Mouse (Mus musculus) limb, embryonic 15.5 days (tissue): ENCODE data around the gene Lima1. TPM values are rescaled to one million over a fixed set of nuclear protein-coding genes. Genes with fewer than 3 reads are reported as not detected.
"Not testable (repeated sequence)": the region's sequence is repeated elsewhere in the genome, so short reads cannot be mapped to it uniquely, and the experiment has no call there.

Experiments used
- ATAC-seq: fragments of 200-750 bp; cut with Nextera tagmentation; 2 replicates; pipeline ENCODE4 v1.8.0; 2017; ENCODE audit warnings: low read depth, moderate TSS enrichment; ENCODE audit not compliant: insufficient number of reproducible peaks, low FRiP score, low TSS enrichment
- H3K27ac ChIP-seq: fragments of 300-500 bp; sonication (generic); 2 replicates; pipeline ENCODE4 v1.5.1; 2015; ENCODE audit warnings: moderate library complexity, mild to moderate bottlenecking, inconsistent platforms
- H3K27me3 ChIP-seq: fragments of 300-500 bp; sonication (generic); 2 replicates; pipeline ENCODE4 v1.6.1; 2015; ENCODE audit warnings: inconsistent platforms
- H3K36me3 ChIP-seq: fragments of 300-500 bp; sonication (generic); 2 replicates; pipeline ENCODE4 v1.6.1; 2015; ENCODE audit warnings: inconsistent platforms
- H3K4me1 ChIP-seq: fragments of 300-500 bp; sonication (generic); 2 replicates; pipeline ENCODE4 v1.6.1; 2015; ENCODE audit warnings: inconsistent platforms
- H3K4me2 ChIP-seq: fragments of 300-500 bp; sonication (generic); 2 replicates; pipeline ENCODE4 v1.6.1; 2015; ENCODE audit warnings: mild to moderate bottlenecking, inconsistent platforms
- H3K4me3 ChIP-seq: fragments of 300-500 bp; sonication (generic); 2 replicates; pipeline ENCODE4 v1.5.1; 2015; ENCODE audit warnings: mild to moderate bottlenecking, inconsistent platforms
- H3K9ac ChIP-seq: fragments of 300-500 bp; sonication (generic); 2 replicates; pipeline ENCODE4 v1.6.1; 2015; ENCODE audit warnings: inconsistent platforms
- H3K9me3 ChIP-seq: fragments of 300-500 bp; sonication (generic); 2 replicates; pipeline ENCODE4 v1.6.1; 2016; ENCODE audit warnings: inconsistent platforms
- WGBS: fragments of 180-500 bp; shearing (Covaris S2); methylation state at CpG from one replicate; pipeline ENCODE4 v1.1.7; 2015; 5-methylcytosine and 5-hydroxymethylcytosine counted together
- polyA plus RNA-seq: library from polyadenylated mRNA; unstranded; fragments of >200 nt; fragmentation: Nextera tagmentation; extraction: Ambion mirVana; gene quantifications from 2 replicates; pipeline ENCODE4 v1.2.1, GENCODE M21; 2015

Gene Lima1
- 90.2 and 91.6 TPM in 2 replicates for polyA plus RNA-seq

GRCm38 (mm10) chr15:99875334-99875869, at the start of gene Lima1:
Lima1 (minus strand) TSS chr15:99875456.
- 0 out of 2 replicates have a peak within 1 kb of the TSS, but pooled peaks have one; percentile 18 for H3K27ac ChIP-seq
- H3K4me2 ChIP-seq: peak within 1 kb of the TSS; percentile 97
- WGBS: 1% methylated on average over 36 of the region's 38 CpGs
- no peaks in the 10 kb centered on the region for H3K9me3 ChIP-seq
- H3K27me3 ChIP-seq: no peaks in the 10 kb centered on the region
- ATAC-seq: peak; percentile 93
- H3K4me3 ChIP-seq: peak within 1 kb of the TSS; percentile 70
- H3K9ac ChIP-seq: peak within 1 kb of the TSS; percentile 65
- H3K36me3 ChIP-seq: no peaks in the 10 kb centered on the region
- peaks cover 15% of the 10 kb centered on the region; the same call in 1 of the 2 replicates for H3K4me1 ChIP-seq

GRCm38 (mm10) chr15:99919601-99920158, 44.4 kb upstream of the Lima1 start:
- no peak overlapping the region for H3K4me2 ChIP-seq
- H3K27ac ChIP-seq: no peak overlapping the region
- no peaks in the 10 kb centered on the region for H3K9me3 ChIP-seq
- WGBS: 81% methylated on average over 15 of the region's 15 CpGs
- H3K4me1 ChIP-seq: no peaks in the 10 kb centered on the region
- no peak overlapping the region for H3K9ac ChIP-seq
- H3K36me3 ChIP-seq: no peaks in the 10 kb centered on the region
- no peak overlapping the region for H3K4me3 ChIP-seq
- no peaks in the 10 kb centered on the region for H3K27me3 ChIP-seq
- ATAC-seq: no peak

GRCm38 (mm10) chr15:99917264-99917663, 42.0 kb upstream of the Lima1 start:
- ATAC-seq: no peak
- WGBS: 77% methylated on average over 3 of the region's 3 CpGs
- Histone ChIP-seq H3K9ac (no peak overlapping the region), H3K27me3 (no peaks in the 10 kb centered on the region), H3K4me1 (no peaks in the 10 kb centered on the region), H3K4me2 (no peak overlapping the region), H3K27ac (no peak overlapping the region), H3K36me3 (no peaks in the 10 kb centered on the region), H3K4me3 (no peak overlapping the region), H3K9me3 (no peaks in the 10 kb centered on the region)

- 55% methylated on average over 5 of the region's 5 CpGs for WGBS
- Histone ChIP-seq H3K4me2 (no peak overlapping the region), H3K27ac (no peak overlapping the region), H3K4me1 (no peaks in the 10 kb centered on the region), H3K4me3 (no peak overlapping the region), H3K27me3 (no peaks in the 10 kb centered on the region), H3K9ac (no peak overlapping the region), H3K9me3 (no peaks in the 10 kb centered on the region), H3K36me3 (no peaks in the 10 kb centered on the region)
- no peak for ATAC-seq
Observed at GRCm38 (mm10) chr15:99914613-99915012, 39.4 kb upstream of the Lima1 start.

- no peaks in the 10 kb centered on the region for H3K9me3 ChIP-seq
- no peak overlapping the region for H3K9ac ChIP-seq
- WGBS: 91% methylated on average over 4 of the region's 4 CpGs
- no peaks in the 10 kb centered on the region for H3K27me3 ChIP-seq
- no peaks in the 10 kb centered on the region for H3K4me1 ChIP-seq
- no peak overlapping the region for H3K27ac ChIP-seq
- H3K4me3 ChIP-seq: no peak overlapping the region
- no peaks in the 10 kb centered on the region for H3K36me3 ChIP-seq
- H3K4me2 ChIP-seq: no peak overlapping the region
- ATAC-seq: no peak
Observed at GRCm38 (mm10) chr15:99911785-99912184, 36.5 kb upstream of the Lima1 start.

- not testable (repeated sequence) for H3K9me3 ChIP-seq, H3K9ac ChIP-seq
- WGBS: 39% methylated on average over 14 of the region's 14 CpGs
Observed at GRCm38 (mm10) chr15:99909339-99909996, 34.2 kb upstream of the Lima1 start.

GRCm38 (mm10) chr15:99907514-99907913, 32.3 kb upstream of the Lima1 start:
- WGBS: 72% methylated on average over 1 of the region's 1 CpGs
- no peak overlapping the region for H3K4me3 ChIP-seq
- H3K9ac ChIP-seq: no peak overlapping the region
- H3K4me2 ChIP-seq: no peak overlapping the region
- 0 out of 2 replicates have a peak, but pooled peaks cover 5% of the 10 kb centered on the region for H3K4me1 ChIP-seq
- H3K27me3 ChIP-seq: no peaks in the 10 kb centered on the region
- H3K9me3 ChIP-seq: no peaks in the 10 kb centered on the region
- no peaks in the 10 kb centered on the region for H3K36me3 ChIP-seq
- no peak for ATAC-seq
- H3K27ac ChIP-seq: no peak overlapping the region

More at GRCm38 (mm10) chr15:99909339-99909996, 34.2 kb upstream of the Lima1 start:
- H3K4me3 ChIP-seq, ATAC-seq, H3K36me3 ChIP-seq, H3K27me3 ChIP-seq, H3K27ac ChIP-seq, H3K4me2 ChIP-seq, H3K4me1 ChIP-seq: not testable (repeated sequence)

GRCm38 (mm10) chr15:99907041-99907440, 31.8 kb upstream of the Lima1 start:
- Histone ChIP-seq H3K36me3 (no peaks in the 10 kb centered on the region), H3K27ac (no peak overlapping the region), H3K27me3 (no peaks in the 10 kb centered on the region), H3K4me3 (no peak overlapping the region), H3K4me1 (0 out of 2 replicates have a peak, but pooled peaks cover 5% of the 10 kb centered on the region), H3K9me3 (no peaks in the 10 kb centered on the region), H3K9ac (no peak overlapping the region), H3K4me2 (no peak overlapping the region)
- ATAC-seq: no peak
- WGBS: 87% methylated on average over 4 of the region's 4 CpGs

GRCm38 (mm10) chr15:99904841-99905240, 29.6 kb upstream of the Lima1 start:
- H3K9ac ChIP-seq: no peak overlapping the region
- H3K4me2 ChIP-seq: no peak overlapping the region
- H3K9me3 ChIP-seq: no peaks in the 10 kb centered on the region
- H3K27me3 ChIP-seq: no peaks in the 10 kb centered on the region
- H3K27ac ChIP-seq: no peak overlapping the region
- no peak overlapping the region for H3K4me3 ChIP-seq
- H3K4me1 ChIP-seq: 0 out of 2 replicates have a peak, but pooled peaks cover 5% of the 10 kb centered on the region
- H3K36me3 ChIP-seq: no peaks in the 10 kb centered on the region
- WGBS: 78% methylated on average over 9 of the region's 9 CpGs
- ATAC-seq: no peak

GRCm38 (mm10) chr15:99904333-99904732, 29.1 kb upstream of the Lima1 start:
- H3K36me3 ChIP-seq: no peaks in the 10 kb centered on the region
- H3K27ac ChIP-seq: no peak overlapping the region
- no peak overlapping the region for H3K4me3 ChIP-seq
- ATAC-seq: no peak
- 0 out of 2 replicates have a peak, but pooled peaks cover 5% of the 10 kb centered on the region for H3K4me1 ChIP-seq
- 4% methylated on average over 4 of the region's 4 CpGs for WGBS
- no peak overlapping the region for H3K4me2 ChIP-seq
- no peak overlapping the region for H3K9ac ChIP-seq
- H3K27me3 ChIP-seq: no peaks in the 10 kb centered on the region
- no peaks in the 10 kb centered on the region for H3K9me3 ChIP-seq

GRCm38 (mm10) chr15:99903227-99903626, 28.0 kb upstream of the Lima1 start:
- Histone ChIP-seq H3K36me3 (no peaks in the 10 kb centered on the region), H3K4me1 (0 out of 2 replicates have a peak, but pooled peaks cover 5% of the 10 kb centered on the region), H3K9ac (no peak overlapping the region), H3K27ac (no peak overlapping the region), H3K4me2 (no peak overlapping the region), H3K9me3 (no peaks in the 10 kb centered on the region), H3K27me3 (no peaks in the 10 kb centered on the region), H3K4me3 (no peak overlapping the region)
- 67% methylated on average over 5 of the region's 5 CpGs for WGBS
- no peak for ATAC-seq

GRCm38 (mm10) chr15:99902786-99903185, 27.5 kb upstream of the Lima1 start:
- ATAC-seq: no peak
- H3K9me3 ChIP-seq: no peaks in the 10 kb centered on the region
- H3K4me2 ChIP-seq: no peak overlapping the region
- H3K4me1 ChIP-seq: 0 out of 2 replicates have a peak, but pooled peaks cover 5% of the 10 kb centered on the region
- H3K36me3 ChIP-seq: no peaks in the 10 kb centered on the region
- no peak overlapping the region for H3K4me3 ChIP-seq
- no peak overlapping the region for H3K27ac ChIP-seq
- no peak overlapping the region for H3K9ac ChIP-seq
- H3K27me3 ChIP-seq: no peaks in the 10 kb centered on the region
- WGBS: 78% methylated on average over 5 of the region's 5 CpGs
